Mouse (Mus musculus) gastrocnemius, adult 8-10 months (tissue): ENCODE results near the gene Bmp10. TPM values are rescaled to one million over a fixed set of nuclear protein-coding genes. Genes with fewer than 3 reads are reported as not detected.
A peak's percentile ranks its signal among the peaks of the same experiment; 100 is the strongest.

ENCODE experiments used
- DNase-seq, 2 experiments: peaks; one replicate each; pipeline ENCODE4 v3.0.0; 2022; ENCODE audit warnings: low spot score in 2 of 2
- total RNA-seq, 4 experiments: library from RNA; stranded (reverse); gene quantifications; 2 replicates each; pipeline ENCODE4 v1.2.4; 2022

The Bmp10 gene
- not detected for total RNA-seq

DNA sequence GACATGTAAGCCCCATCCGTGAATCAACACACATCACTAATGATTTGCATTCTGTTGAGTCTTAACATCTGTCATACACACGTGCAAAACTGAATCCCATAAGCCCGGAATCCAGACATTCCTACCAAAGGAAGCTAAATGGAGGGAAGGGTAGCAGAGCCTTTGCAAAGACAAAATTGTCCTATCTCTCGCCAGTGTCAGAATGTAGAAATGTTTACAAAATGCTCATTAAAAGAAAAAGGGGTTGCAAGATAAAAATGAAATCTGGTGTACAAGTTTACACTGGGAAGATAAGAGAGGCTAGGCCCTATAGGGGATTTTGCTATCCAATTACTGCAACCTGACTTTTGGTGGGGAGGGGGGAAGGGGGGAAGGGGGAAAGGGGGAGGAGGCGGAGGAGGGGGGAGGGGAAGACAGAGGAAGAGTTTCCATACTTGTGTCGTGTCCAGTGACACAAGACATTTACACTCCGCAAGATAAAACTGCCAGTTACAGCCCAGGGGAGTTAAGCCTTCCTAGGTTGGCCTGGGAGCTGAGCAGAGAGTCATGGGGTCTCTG, at the start of gene Bmp10:
Gene Bmp10, plus strand, starts transcription at position 508 of the 558 bp plus-strand sequence.
- DNase-seq: no peak

DNA sequence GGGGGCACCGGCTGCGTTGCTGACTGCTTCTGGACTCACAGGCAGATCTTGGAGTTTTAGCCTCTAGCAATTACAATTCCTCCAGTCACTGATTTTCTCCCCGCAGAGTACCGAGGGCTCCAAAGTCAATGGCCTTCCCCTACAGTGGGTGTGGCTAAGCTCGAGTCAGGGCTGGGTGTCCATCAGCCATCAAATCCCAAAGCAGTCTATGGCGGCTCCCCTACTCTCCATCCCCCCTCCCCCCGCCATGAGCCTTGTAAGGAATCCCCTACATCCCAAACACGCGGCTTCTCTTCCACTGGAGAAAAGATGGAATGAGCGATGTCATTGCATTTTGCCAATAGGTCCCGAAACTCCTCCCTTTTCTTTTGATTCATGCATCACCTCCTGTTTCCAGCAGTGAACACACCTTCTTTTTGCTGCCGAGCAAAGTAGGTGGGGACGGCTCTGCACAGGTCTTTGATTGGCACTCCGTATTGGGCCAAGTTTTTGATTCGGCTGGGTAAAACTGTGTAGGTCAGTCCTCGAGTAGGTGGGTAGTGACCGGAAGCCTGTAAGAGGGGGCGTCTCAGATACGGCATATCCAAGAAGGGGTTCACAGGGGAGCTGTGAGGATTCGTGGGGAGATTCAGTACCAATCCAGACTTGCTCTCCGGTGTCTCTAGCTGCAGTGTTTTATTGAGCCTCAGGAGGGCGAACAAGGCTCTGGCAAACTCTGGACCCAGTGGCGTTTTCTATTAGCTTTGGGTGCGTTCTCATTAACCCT, 44.7 kb upstream of the Bmp10 start:
- DNase-seq: no peak

DNA sequence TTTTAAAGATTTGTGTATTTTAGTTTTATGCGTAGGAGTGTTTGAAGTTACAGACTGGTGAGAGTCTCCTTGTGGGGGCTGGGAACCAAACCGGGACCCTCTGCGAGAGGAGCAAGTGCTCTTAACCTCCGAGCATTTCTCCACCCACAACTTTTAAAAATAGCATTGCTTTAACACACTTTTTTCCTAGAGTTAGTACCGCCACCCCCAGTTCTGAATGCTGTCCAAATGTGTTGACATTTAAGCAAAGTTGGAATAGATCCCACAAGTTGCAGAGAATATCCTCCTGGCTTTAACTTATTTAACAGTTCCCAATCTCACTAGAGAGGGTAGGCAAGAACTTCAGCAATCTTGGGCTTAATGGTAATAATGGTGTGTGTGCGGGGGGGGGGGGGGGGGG, 44.0 kb upstream of the Bmp10 start:
- no peak for DNase-seq

DNA sequence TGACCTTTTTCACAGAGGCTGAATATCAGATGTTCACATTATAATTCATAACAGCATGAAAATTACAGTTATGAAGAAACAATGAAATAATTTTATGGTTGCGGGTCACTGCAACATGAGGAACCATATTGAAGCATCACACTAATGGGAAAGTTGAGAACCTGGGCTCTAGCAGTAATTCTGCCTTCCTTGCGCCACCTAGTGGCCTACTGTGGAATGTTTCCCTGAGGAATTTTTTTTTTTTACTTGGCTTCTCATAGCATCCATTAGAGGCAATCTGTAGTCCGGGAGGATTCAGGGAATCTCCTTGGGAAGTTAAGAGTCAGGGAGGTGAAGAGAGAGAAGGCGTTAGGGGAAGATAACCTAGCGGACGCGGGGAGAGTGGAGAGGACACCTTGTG, 42.6 kb upstream of the Bmp10 start:
- peak; percentile 16 to 17 for DNase-seq

DNA sequence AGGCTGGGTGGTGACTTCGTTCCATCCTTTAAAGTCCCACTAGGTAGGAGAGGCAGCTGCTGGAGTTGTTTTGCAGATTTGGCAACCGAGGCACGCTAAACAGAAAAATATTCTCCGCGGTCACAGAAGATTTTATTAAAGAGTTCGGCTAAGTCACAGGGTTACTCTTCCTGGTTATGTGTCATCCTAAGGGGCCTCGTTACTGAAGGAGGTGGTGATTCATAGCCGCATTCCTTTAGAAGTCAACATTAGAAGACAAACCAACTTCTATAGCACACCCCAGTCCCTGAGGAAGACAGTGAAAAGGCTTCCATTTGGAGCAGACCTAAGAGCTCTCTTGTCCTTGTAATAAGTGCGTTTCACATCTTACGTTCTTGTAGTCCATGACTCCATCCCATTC, 42.1 kb upstream of the Bmp10 start:
- DNase-seq: no peak

DNA sequence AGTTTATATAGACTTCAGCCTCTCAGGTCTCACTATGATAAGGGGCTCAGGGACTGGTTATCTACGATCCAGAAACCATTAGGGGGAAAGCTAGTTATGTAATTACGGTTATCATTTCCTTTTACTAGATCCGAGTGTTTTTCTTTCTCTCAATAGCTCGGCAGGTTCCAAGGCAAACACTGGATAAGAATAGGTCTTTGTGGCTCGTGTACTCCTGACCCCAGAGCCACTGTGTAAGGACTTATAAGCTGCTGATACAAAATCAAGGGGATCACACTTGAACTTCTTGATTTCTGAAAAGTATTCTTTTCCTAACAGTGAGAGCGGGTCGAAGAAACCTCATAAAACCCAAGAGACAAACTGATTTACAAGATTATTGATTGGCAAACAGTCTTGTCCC, 39.9 kb upstream of the Bmp10 start, which contains the start of gene Gkn3:
Gene Gkn3, minus strand, starts transcription at position 59 of the 400 bp plus-strand sequence.
- DNase-seq: no peak

DNA sequence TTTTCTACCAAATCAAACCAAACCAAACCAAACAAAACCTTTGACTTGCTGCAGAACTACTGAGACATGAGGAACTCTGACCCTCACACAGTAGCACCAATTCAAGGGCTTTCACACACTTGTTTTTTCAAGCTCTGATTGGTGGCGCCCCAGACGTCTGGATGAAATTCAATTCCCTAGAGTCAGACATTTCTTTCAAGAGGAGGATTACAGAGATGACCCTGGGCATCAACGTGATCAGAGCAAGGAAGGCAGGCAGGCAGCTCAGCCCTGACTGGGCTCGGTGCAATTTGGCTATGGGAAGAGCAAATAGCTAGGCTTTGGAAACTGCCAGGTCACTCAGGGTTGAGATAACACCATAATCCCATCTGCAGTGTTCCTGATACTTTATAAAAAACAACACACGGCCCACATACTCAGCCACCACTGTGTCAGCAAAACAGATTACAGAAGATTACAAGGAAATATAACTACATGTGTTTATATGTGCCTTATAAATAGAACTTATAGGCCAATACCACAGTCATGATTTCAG, 39.3 kb upstream of the Bmp10 start:
- DNase-seq: no peak

DNA sequence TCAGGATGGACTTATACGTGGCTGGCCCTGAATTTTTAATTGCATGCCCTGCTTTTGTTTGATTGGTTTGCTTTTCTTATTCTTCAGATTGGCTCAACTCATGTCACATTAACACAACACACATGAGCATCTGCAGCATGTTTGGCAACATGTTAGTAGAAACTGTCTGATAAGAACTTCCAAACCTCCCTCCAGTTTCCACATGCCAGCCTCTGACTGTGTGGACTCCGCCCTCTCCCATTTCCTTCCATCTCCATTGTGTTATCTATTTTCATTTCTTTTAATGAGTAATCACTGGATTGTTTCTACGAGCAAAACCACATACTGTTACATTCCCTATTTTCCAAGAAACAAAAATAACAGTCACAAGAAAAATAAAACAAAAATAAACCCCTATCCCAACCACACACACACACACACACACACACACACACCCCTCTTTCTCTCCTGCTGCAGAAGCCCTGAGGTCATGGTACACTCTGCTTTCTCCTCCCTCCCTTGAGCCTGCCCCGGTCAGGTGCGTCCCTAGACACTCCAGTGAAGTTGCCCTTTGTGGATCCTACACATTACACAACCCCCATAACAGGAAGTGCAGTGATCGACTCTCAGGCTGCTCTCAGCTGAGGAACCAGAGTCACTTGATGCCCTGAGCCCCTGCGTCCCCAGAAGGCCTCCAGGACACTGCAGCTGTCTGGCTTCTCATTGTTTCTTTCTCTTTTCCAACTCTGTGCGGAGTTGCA, 35.2 kb upstream of the Bmp10 start:
- no peak for DNase-seq

DNA sequence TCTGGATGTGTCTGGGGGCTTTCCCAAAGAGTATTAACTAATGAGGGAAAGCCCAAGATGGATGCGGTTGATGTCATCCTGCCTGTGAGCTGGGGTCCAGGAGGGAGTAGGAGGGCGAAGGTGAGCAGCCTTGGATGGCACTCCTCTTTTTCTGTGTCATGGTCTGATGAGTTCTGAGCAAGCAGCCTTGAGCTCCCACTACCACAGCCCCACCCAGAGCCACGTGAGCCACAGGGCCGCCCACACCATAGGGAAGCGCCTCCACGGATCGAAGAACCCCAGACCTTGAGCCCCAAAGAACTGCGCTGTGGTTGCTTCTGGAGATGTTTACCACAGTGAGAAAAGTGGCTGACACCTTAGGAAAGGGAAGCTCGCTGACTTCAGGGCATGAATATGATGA, 34.0 kb upstream of the Bmp10 start:
- DNase-seq: no peak

DNA sequence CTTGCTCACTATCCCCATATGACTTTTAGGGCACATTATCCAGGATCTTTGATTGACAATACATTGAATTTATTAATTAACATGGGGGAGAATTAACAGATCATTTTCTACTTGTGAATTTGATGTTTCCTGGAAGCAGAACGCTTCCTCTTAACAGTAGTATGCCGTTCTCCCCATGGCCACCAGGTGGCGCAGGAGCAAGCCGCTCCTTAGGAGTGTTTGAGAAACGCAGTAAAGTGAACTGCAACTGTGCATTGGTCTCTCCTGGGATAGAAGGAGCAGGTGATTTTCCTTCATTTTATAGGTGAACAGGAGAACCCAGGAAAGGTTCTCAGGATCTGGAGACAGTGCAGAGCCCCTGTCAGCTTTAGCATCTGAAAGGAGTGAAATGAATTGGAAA, 29.7 kb upstream of the Bmp10 start:
- DNase-seq: peak; percentile 26

DNA sequence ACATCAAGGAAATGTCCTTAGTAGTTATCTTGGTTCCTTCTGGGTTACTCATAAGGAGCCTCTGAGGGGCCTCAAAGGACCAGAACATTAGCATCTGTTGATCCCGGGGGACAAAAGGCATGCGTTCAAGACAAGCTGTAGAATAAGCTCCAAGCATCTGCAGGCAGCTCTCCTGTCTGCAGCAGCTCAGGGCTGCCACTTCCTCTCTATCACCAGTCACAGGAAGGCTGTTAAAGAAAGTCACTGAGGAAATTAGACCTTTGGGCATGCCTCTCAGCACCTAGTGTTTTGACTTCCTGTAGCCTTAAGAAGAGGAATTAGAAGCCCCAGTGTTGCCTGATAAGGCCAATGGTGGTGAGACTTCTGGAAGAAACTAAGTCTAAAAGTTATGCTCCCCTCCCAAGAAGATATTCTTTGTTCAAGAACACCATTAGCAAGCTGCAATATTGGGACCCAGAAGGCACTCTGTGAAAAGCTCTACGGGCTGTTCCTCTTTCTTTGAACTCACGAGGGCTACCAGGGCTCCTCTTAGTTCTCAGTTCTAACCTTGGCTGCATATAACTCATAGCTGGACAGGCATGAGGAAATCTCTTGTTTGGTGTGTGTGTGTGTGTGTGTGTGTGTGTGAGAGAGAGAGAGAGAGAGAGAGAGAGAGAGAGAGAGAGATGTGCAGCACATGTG, 28.8 kb upstream of the Bmp10 start:
- DNase-seq: no peak

DNA sequence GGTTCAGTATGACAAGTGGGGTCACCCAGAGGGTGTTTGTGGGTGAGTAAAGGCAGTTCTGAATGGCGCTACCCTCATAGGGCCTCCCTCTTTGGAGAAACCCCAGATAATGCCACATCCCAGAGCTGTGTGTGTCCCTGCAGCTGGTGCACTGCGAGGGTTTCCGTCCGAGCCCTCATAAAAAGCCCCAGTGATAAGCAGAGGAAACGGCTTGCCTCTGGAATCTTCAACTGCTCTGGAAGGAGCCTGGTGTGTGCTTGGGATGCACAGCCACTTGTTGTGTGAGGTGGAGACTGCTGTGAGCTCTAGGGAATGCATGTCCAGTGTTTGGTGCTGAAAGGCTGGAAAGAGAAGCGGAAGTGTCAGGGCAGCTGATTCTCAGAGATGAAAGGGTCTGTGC, 27.3 kb upstream of the Bmp10 start:
- no peak for DNase-seq

DNA sequence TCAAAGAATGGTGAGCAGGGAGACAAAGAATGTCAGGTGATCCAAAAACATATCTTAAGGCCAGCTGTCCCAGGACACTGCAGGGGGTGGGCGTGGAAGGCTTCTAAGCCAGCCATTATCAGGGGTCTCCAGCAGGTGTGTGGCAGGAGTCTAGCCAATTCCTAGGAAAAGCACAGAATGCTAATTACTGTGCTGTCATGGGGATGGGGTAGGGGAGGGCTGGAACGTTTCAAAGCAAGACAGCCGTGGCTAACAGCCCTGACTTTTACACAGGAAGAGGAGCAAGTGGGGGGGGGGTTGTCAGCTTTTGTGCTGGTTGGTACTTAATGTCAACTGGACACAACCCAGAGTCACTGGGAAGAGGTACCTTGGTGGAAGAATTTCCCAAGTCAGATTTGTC, 16.8 kb upstream of the Bmp10 start:
- no peak for DNase-seq

DNA sequence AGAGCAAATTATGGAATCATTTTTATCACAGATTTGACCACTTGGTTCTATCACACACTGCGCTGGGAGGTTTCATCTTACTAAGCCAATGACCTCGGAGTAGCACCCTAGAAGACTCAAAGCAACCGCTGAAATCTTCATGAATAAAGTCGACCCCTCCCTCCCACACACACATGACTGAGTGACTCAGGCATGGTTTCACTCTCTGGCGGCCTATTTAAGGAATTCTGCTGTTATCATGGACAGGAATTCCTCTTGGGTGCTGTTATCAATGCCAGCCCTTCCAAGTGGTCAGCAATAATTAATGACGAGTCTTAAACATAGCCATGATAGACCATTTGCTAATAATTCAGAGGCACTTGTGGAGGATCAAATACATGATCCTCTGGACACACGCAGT, 6.5 kb upstream of the Bmp10 start:
- no peak for DNase-seq

DNA sequence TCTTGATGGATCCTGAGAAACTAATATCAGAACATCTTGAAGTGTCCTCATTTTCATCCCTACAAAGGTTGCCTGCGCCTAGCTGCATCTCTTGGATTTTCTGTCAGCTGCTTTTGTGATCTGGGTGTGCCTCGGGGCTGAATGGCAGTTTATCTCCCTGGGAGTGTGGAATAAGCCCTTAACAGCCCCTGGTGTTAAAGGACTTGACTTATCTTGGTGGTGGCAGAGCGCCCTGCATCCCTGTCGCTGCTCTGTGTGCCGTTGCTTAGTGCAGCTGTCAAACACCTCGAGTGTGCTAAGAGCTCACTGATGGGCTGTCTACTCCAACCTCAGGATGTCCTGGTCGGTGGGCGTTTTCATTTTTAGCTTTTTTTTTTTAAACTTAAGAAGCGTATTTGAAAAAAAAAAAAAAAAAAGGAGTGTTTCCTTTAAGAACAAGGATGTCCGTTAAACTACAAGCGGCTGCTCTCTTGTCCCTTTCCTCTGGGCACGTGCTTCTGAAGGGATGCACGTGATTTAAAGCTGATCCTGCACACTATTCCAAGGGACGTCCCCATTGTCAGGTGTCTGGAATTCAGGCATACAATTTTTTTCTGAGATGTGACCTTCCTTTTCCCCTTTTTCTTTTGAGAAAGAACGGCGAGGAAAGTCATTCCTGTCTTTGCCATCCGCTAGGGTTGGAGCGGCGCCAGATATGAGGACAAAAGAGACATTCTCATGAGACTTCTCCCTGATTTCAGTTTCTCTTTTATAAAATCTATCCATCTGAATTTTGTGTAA, 4.6 kb upstream of the Bmp10 start:
- no peak for DNase-seq

DNA sequence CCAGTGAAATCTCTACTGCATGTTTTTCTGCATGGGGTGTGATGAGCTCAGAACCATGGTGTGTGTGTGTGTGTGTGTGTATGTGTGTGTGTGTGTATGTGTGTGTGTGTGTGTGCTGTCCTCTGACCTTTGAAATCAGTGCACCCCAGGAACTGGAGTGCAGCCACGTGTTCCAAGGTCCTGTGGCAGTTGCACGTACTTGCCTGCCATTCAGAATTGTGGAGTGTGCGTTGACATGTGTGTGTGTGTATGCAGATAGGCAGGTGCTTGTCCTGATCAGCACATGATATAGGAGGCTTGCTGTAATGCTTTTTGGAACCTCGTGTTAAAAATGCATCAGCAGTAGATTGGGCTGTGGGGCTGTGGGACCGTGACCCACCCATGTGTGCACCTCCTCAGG, 1.8 kb upstream of the Bmp10 start:
- no peak for DNase-seq

DNA sequence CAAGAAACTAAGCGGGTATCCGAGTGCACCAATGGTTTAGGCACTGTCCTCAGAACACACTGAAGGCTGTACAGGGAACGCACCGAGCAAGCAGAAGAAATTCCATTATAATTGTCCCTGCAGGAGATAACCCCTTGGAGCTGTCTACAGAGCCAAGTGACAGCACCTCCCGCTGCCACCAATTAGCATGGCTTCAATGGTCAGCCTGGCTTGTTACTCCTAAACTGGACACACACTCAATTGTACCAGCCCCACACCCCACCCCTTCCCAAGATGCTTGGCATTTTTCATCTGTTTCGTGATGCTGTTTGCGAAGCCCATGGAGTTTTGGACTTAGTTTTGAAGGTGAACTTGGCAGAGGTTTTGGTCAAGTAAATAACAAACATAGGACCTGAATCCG, 1.2 kb upstream of the Bmp10 start:
- DNase-seq: no peak

DNA sequence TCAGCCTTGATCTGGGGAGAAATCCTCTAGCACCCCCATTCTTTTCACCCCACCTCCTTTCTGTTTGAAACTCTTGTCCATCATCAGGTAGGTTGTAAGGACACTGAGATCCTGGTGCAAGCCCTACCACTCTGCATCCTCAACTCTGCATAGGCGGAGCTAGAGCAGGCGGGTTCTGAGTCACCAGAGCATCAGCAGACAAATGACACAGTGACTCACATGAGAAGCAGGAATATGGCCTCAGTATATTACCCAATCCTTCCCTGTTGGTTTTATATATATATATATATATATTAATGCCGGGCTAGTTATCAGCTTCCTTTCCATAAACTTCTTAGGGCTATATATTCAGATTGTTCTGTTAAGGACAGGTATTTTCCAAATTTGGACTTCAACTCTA, 7.0 kb downstream of the Bmp10 start:
- no peak for DNase-seq

DNA sequence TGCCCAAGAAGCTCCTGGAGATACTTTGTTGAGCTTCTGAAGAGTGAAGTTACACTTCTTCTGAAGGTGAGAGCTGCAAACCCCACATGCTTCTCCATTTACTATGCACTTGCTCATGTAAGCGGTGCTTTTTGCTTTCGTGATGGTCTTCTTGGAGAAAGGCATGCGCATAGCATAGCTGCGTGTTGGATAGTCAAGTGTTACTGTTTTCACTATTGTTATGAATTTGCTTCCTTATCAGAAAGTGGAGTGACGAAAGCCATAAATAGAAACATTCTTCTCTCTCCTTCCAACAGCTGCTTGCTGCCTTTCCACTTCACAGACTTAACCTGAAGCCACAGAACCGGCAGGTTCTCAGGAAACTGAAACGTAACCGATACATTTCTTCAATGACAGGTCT, 8.0 kb downstream of the Bmp10 start:
- no peak for DNase-seq

DNA sequence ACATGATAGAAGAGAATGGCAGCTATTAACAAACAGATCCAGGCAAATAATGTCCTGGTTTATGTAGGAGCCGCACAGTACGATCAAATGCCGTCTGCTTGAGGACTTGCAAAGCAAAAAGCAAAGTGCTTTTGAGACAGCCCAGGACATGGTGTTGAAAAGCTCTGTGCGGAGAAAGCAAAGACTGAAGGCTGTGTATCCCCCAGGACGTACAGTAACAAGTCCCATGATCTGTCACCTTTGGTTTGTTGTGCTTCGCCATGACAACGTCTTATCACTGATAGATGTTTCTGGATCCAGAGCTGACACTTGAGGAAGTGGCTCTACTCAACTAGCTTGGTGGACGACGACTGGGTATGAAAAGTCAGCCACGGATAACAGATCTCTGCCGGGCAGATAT, 14.5 kb downstream of the Bmp10 start:
- DNase-seq: no peak

DNA sequence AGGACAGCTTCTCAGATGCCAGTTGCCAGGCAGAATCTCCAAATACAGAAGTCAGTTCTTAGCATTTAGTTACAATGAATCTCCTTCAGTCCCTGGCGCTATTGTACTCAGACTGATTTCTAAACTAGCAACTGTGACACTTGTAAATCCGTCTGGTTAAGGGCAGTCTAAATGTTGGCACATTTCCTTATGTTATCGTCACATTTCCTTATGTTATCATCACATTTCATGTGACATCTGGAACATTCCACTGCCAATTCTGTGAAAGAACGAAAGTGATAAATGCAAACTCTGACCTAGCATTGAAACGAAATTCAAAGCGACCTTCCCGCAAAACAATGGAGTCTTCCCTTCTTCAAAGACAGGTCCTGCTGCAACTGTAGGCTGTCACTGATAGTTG, 16.4 kb downstream of the Bmp10 start:
- DNase-seq: no peak
